Mouse (Mus musculus): ENCODE measurements around the gene Pprc1.

Pprc1 gene

DNA sequence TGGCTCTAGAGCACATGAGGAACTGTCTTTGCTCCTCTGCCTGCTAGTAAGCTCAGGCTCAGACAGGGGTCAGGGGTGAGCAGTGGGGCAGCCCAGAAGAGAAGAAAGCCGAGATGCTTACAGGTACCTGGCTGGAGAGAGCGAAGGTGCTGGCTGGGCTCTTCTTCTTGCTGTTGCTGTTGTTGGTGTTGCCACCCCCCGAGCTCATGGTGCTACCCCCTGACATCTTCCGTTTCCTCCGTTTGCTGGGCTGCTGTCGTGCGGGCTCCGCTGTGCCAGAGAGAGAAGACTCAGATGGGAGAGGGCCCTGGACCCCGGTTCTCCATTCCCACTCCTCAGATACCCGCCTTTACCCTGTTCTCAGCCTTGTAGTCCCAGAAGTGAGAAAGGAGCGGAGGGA, 10.8 kb upstream of the Pprc1 start:
- no peak for DNase-seq (ENCODE audit: low read depth, low spot score)

DNA sequence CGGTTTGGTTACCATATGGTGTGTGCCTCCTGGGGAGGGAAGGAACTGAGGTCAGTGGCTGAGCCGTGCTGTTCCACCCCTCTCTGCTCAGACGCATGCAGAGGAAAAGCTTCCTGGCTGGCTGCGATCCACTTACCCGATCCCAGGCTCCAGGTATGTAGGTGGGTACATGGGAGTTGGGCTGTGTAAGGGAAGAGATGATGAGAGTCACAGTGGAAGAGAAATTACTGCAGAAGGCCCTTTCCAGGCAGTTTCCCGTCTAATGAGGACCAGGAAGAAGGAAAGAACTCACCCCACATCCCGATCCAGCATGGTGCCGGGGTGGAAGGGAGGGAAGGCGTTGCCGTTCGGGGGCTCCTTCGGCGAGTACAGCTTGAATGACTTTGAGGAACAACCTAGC, 8.7 kb upstream of the Pprc1 start:
- DNase-seq (ENCODE audit: low read depth, low spot score), result no peak

DNA sequence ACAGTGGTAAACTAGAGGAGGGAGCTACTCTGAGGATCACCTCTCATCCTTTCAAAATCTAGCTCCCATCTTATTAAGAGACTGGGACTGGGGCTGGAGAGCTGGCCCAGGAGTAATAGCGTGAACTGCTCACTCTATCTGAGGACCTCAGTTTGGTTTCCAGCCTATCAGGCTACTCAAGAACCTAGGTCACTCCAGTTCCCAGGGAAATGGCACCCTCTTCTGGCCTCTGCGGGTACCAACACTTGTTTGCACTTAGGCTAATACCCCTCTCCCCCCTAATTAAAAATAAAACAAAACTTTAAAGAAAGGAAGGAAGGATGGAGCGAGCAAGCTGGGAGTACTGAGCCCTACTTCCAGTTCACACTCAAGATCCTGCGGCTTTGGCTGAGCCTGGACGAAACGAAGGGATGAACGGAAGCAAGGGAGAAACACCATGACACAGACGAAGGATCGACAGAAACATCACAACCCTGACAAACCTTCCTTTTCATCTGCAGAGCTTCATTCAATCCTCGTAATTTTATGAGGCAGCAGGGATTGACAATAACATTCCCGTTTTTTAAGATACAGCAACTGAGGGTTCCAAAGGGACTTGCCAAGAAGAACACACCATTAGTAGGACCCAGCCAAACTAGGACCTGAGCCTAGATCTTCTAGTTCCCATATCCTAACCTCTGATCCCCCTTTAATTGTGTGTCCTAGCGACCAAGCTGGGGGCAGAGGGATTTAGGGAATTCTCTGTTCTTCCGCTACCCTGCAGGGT, 8.0 kb upstream of the Pprc1 start:
- no peak for DNase-seq (ENCODE audit: low read depth, low spot score)

DNA sequence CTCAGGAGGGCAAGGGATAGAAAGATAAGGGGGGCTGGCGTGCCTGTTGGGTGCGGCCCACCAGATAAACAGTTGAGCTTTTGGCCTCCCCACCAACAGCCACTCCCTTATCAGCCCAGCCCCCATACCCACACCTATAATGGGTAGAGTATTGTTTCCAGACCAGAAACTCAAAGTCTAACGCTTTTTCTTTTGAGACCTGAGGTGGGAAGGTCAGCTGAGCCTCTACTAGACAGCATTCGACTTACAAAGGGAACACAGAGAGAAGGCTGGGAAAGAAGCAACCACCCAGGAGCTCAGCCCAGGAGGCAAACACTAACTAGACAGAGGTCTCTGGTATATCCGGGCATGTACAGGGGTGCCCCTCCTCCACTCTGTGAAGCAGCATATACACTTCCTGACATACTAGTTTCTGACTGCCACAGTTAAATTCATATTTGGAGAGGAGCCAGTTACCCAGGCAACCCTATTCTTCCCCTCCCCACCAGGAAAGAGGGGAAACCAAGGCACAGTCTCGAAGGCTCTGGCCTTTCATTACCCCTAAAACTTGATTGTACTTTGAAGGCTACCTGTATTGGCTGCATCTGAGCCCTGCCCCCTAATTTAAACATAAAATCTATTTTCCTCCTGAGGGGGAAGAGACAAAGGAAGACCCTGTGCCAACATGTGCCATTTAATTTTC, 7.3 kb upstream of the Pprc1 start:
- DNase-seq (ENCODE audit: low read depth, low spot score), result no peak

DNA sequence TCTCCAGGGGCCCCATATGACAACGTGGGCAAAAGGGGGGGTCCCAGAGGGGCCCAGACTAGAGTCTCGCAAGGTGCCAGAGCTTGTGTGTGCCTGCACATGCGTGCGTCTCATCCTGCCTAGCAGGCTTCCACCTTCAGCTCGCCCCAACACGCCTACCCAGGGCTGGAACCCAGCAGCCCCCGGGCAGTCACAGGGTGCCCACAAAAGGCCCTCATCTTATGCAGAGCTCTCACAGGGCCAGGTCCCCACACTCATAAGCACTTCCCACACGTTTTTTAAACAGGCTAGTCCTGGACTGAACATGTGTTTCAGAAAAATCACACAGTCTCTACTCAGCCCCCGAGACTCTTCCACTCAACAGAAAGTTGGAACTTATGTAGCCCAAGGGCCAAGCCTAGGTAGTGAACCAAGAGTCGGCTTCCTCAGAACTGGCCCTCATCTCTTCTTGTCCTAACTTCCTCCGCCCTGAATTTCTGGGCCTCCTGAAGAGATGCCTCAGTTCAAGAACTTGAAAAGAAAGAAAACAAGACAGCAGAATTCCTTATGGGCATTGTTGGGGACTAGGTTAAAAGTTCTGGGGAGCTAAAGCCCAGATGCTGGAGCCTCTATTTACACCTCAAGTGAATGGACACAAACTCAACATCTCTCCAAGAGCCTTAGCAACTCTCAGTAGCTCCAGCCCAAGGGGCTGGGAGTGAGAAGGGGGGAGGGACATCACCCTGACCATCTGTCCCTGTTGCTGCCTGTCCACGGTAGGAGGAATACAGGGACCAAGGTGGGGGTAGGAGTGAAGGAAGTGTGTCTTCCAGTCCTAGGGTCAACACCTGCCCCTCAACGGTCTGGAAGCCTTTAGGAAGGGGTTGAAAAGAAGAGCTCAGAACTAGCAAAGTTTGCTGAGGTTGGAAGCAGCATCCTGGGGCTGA, 6.5 kb upstream of the Pprc1 start:
- no peak for DNase-seq (ENCODE audit: low read depth, low spot score)

DNA sequence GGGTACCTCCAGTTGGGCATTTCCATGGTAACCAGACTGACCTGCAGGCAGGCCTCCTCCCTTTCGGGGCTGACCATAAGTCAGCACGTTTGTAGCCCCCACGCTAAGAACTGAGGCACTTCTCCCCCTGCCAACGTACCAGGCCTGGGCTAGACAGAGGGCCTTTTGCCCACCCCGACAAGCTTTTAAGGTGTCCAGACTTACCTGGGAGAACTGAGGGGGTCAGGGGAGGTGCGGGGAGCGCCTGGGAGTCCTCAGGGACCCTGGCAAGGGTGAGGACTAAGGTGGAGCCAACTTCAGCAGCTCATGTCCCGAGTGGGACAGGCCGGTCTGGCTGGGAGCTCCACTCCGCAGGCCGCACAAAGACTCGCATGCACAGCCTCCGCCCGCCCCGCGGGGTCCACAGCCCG, 5.8 kb upstream of the Pprc1 start:
- no peak for DNase-seq (ENCODE audit: low read depth, low spot score)

DNA sequence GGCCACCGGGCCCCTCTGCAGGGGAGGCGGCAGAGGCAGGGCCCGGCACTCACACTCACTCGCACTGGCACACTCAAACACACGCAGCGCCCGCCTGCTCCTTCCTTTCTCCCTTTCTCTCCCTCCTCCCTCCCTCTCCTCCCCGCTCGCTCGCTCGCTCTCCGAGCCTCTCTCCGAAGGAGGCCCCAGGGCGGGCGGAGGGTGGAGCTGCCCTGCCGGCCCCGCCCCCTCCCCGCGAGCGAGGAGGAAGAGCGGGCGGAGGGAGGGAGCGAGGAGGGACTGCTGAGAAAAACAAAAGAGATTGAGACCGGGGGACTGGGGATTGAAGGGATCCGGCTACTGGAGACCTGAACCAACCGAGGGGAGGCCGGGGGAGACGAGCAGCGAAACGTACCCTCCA, 5.2 kb upstream of the Pprc1 start:
- DNase-seq (ENCODE audit: low read depth, low spot score), result peak; percentile 78

DNA sequence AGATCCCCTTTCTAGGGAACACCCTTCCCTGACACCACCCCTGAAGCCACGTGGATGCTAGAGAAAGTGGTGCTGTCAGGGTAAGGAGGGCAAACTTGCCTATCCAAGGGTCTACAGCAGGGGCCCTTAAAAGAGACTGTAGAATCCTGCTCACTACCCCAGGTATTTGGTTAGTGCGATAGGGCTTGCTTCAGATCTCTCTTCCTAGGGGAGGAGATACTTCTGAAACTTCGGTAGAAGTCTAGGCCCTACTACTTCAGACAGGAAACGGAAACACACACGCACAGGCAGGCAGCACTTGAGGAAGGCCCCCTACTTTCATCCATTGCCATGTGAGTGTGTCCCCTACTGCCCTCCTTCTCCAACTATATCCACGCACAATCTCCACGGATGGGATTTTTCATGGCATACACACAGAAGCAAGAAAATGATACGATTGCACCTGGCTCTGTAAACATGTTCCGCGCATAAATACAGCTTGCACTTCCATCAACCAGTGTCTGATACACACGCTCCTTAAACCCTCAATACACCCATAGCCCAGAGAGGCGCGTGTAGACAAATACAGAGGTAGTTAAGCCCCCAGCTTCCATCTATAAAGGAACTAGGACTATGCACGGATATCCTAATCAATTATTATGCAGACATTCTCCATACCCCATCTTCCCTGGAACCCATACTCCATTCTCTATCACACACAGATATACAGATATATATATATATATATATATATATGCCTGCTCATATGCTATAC, 4.4 kb upstream of the Pprc1 start:
- DNase-seq (ENCODE audit: low read depth, low spot score), result no peak

DNA sequence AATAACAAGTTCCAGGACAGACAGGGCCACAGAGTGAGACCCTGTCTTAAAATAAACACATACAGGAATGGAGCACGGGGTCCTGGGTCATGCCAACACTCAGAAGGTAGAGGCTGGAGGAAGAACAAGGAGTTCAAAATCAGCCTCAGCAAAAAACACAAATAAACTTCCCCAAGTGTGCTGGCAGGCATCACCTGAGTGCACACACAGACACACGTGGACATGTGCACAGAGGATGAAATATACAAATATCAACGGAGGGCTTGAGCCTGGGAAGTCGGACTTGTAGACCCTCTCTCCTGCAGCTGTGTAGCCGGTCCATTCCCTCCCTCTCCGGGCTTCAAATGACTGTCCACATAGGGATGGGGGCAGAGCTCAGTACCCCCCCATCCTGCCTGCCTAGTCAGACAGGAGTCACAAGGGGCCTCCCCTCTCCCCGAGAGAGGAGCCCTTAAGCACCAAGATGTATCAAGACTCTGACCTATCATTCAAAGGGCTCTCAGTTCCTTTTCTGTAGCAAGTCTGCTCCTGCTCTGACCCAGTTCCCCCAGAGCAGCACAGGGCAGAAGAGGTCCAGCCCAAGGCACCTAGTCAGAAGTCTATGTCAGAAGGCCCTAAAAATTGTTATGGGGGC, 3.3 kb upstream of the Pprc1 start:
- DNase-seq (ENCODE audit: low read depth, low spot score), result no peak

DNA sequence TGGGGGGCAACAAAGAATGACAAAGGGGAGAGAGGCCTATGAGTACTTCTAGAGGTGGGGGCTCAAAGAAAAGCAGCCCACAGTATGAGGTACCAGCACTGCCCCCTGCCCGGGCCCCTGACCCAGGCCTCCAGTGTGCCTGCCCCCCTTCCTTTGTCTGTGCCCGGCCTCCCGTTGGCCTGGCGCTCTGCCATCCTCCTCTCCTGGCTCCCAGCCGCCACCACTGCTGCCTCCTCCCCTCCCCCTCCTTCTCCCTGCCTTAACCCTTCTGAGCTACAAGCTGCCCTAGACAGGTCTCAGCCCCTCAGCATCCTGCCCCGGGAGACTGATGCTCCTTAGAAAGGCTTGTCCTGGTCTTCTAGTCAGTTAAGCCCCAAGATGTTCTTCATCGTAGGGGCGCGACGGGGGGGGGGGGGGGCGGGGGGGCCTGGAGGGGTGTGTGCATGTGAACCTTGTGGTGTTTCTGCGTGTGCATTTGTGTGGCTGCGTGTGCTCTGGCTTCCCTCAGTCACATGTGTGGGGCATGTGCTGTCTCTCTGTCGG, 2.7 kb upstream of the Pprc1 start:
- peak; percentile 78 for DNase-seq (ENCODE audit: low read depth, low spot score)

DNA sequence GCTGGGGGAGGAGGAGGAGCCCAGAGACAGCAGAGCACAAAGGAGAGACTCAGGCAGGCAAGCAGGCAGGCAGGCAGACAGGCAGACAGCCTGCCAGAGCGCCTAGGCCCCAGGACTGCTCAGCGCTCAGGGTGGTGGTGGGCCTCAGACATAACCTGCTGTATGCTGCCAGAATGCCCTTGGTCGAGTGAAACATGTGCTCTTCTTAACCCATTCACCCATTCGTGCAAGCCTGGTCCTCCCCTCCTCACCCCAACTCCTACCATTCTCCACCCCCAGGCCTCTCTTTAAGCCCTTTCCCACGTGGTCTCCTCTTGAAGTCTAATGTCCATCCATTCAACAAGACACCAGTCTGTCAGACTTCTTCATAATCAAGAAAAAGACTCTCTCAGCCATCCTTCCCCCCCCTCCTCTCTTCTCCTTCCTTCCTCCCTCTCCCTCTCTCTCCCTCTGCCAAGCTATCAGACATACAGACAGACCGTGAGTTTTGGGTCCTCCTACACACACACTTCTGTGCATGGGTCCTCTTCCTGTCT, 2.1 kb upstream of the Pprc1 start:
- no peak for DNase-seq (ENCODE audit: low read depth, low spot score)

DNA sequence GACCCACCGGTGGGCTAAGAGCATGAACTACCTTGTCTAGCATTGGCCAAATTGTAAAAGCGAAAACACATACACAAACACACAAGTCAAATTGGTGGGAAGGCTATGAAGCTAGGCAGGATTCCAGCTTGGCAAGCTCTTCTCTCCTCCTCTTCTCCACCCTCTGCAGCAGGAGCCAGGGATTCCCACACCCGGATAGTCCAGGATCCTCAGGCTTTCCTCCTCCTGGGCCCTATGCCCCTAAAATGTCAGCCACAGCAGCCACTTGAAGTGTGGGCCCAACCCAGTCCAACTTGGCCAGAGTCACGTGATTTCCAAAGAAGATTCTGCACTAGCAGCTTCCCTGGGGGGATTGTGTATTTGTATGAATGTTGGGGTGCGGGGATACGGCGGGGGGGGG, 1.3 kb upstream of the Pprc1 start:
- no peak for DNase-seq (ENCODE audit: low read depth, low spot score)

DNA sequence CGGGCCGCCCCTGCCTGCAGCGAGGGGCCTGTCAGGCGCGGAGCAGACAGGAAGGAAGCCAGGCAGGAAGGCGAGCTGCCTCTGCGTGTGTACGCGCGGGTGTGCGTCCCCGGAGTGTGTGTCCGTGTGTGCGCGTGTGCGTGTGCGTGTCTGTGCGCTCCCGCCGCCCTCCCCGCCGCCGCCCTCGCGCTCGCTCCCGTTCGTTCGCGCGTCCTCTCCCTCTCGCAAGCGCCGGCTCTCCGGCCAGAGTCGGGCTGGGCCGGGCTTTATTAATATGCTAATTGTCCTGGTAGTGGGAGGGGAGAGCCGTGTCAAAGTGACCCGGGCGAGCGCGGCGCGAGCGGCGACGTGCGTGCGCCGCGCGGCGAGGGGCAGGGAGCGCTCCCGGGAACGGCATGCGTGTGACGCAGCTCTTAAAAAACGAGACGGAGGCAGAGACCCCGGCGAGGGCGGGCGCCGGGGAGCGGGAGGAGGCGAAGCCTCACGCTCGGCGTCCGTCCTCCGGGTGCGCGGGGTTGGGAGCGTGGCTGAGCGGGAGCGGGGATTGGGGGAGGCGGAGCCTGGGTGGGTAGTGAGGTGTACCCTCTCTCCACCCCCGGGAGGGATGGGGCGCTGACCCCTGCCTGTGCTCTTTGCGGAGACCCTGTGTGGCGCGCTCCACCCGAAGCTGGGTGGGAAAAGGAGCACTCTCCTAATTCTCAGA, 458 bp downstream of the Pprc1 start, which contains the start of gene Ldb1:
Ldb1 (minus strand) TSS at position 222 of the 703 bp plus-strand sequence.
- DNase-seq (ENCODE audit: low read depth, low spot score), result peak; percentile 77

DNA sequence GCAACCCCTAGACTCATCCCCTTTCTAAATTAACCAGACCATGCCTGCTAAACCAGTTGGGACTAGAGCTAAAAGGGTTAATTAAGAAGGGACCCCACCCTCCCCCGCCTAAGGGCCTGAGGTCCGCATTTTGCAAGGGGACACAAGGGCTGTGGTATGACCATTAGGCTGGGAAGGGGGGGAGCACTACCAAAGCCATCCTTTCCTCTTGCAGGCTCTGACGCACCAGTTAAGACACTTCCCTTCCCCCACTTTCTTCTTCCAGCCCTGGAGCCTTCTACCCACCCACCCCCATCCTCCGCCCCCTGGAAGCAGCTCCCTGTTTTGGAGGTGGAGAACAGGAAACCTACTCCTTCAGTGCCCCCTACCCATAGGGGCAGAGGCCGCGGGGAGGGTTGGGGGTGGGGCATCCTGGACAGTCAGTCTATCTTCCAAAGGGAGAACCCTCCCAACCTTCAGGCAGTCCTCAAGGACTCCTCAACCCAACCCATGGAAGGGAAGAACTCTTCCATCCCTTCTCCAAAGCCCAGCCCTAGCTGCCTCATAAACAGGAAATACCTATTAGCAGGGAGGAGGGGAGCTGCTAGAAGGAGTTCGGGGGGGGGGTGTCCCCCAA, 1.1 kb downstream of the Pprc1 start:
- no peak for DNase-seq (ENCODE audit: low read depth, low spot score)

DNA sequence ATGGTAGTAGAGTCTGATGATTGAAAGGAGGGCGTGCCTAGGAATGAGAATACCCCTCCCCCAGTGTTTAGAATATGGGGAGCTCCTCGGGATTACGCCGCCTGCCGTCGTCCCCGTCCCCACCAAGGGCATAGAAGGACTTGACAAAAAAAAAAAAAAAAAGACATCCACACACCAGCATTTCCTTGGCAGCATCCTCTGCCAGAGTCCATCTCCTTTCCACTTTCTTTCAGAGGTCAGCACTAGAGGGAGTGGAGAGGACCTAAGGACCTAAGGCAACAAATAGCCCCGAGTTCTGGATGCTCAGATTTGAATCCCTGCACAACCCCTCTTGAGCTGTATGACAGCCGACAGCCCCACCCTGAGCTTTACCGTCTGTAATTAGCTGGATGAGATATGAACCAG, 1.9 kb downstream of the Pprc1 start:
- DNase-seq (ENCODE audit: low read depth, low spot score), result no peak

DNA sequence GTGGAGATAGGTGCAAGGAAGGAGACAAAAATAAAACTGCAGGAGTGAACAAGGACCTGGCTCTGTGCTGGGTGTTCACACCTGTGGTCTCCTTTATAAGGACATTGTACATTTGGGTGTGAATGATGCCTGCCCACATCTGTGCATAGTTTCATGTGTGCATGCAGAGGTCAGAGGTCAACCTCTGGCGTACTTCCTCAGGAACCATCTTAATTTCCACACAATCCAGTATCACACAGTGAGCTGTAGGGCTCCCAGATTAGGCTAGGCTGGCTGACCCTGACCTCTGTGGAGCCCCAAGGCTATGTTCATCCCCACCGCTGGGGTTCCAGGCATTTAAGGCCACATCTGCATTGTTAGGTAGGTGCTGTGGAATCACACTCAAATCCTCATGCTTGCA, 2.7 kb downstream of the Pprc1 start:
- no peak for DNase-seq (ENCODE audit: low read depth, low spot score)

DNA sequence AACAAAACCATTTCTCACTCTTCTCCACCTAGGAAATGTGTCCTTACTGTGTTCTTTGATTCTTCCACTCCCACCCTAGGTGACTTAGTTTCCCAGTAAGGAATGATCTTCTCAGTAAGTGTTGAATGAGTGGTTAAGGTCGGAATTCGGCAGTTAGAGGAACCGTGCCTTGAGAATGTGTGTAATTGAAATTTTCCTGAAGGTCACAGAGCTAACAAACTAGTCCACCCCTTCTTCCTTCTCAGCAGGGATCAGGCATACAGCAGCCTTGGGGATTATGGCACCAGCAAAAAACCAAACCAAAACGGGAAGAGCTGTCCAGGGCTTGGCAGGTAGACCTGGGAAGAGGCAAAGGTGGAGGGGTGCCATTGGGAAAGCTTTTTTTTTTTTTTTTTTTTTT, 4.4 kb downstream of the Pprc1 start:
- no peak for DNase-seq (ENCODE audit: low read depth, low spot score)

DNA sequence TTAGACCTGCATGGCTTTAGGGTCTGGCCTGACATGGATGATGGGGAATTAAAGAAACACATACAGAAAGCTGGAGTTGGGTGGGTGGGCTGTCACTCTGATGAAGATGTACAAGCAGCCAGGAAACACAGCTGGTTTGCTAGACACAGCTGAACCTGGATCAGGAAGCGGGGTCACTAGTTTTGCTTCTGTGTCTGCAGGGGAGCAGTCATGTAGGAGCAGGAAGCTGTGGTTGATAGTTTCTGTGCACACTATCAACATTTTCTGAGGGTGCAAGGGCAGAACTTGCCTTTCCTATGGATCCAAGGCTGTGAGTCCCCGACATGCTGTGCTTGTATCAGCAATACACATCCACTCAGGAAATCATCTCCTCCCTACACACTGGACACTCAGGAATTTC, 5.8 kb downstream of the Pprc1 start:
- no peak for DNase-seq (ENCODE audit: low read depth, low spot score)

DNA sequence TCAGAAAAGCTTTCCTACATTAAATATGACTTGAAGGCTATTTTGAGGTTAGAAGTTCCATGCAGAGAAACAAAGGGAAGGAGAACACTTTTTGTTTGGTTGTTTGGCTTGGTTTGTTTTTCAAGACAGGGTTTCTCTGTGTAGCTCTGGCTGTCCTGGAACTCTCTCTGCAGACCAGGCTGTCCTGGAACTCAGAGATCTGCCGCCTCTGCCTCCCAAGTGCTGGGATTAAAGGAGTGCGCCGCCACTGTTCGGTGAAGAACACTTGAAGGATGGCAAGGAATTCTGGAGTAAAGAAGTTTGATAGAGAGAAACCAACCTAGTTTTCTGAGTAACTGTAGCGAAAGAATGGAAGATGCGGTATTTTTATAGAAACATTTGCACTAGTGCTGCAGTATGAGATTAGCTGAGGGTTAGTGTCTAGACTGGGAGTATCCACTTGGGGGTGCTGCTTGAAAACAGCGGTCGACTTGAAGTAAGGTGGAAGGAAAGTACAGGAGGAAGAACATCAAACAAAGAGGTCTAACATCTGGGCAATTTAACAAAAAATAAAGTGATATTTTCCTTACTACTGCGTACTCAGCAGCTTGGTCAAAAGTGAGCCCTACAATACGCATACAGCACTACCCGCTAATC, 11.2 kb downstream of the Pprc1 start:
- no peak for DNase-seq (ENCODE audit: low read depth, low spot score)

Measured in retina, postnatal 7 days (tissue).